Mouse (Mus musculus) E14TG2a.4 (cell line): ENCODE measurements around the gene Stxbp5l.

Experiments
- CTCF ChIP-seq: conservative IDR thresholded peaks from 2 replicates; pipeline ENCODE4 v1.5.1; 2014; ENCODE audit warnings: low read length
- NANOG ChIP-seq: IDR thresholded peaks from 2 replicates; pipeline ENCODE4 v1.6.1; 2014; ENCODE audit warnings: borderline replicate concordance, low read length, mixed read lengths
- POU5F1 ChIP-seq: IDR thresholded peaks from 2 replicates; pipeline ENCODE4 v1.6.1; 2014; ENCODE audit warnings: low read length, borderline replicate concordance

DNA sequence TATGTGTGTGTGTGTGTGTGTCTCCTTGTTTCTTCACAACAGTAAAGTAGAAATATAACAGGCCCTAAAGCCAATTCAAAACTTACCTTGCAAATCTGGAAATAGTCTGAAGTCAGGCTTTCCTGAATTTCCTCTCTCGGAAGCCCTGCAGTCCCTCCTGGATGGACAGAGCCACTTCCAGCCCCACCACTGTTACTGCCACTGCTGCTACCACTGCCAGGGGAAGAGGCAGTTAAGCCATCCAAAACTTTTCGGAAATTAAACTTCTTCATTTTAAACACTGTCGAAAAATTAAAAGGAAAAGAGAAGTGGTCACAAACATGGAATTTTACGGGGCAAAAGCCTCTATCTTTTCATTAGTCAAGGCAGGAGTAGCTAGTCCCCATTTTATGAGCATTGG is 1.3 kb downstream of the Stxbp5l start:
- TF ChIP-seq CTCF (no peak), POU5F1 (no peak), NANOG (no peak)
